Mouse (Mus musculus) forebrain, postnatal 0 days (tissue): ENCODE measurements at regions not wholly inside any gene's neighbourhood (a gene's known extent, or its start where the extent isn't known, plus 50 kb on each side); places are given as distances from the start of the nearest gene placed in this dataset.

Source experiments
- ATAC-seq: fragments of 200-750 bp; cut with Nextera tagmentation; 2 replicates; pipeline ENCODE4 v1.8.0; 2017; ENCODE audit warnings: mild to moderate bottlenecking, moderate library complexity
- DNase-seq: peaks from one replicate; pipeline ENCODE4 v3.0.0-alpha.2; 2015
- H3K27ac ChIP-seq: fragments of 300-500 bp; sonication (generic); 2 replicates; pipeline ENCODE4 v1.5.1; 2014; ENCODE audit warnings: low read depth, mild to moderate bottlenecking, antibody characterized with exemption, low read length, moderate library complexity, mixed read lengths
- H3K27me3 ChIP-seq: fragments of 300-500 bp; sonication (generic); 2 replicates; pipeline ENCODE4 v1.6.1; 2014; ENCODE audit warnings: mild to moderate bottlenecking, low read length, mixed read lengths; ENCODE audit not compliant: insufficient read depth
- H3K36me3 ChIP-seq: fragments of 300-500 bp; sonication (generic); 2 replicates; pipeline ENCODE4 v1.6.1; 2014; ENCODE audit warnings: mild to moderate bottlenecking, moderate library complexity; ENCODE audit not compliant: insufficient read depth
- H3K4me1 ChIP-seq: fragments of 300-500 bp; sonication (generic); 2 replicates; pipeline ENCODE4 v1.6.1; 2014; ENCODE audit warnings: antibody characterized with exemption; ENCODE audit not compliant: insufficient read depth
- H3K4me2 ChIP-seq: fragments of 300-500 bp; sonication (generic); 2 replicates; pipeline ENCODE4 v1.6.1; 2014; ENCODE audit warnings: low read depth, mild to moderate bottlenecking, moderate library complexity
- H3K4me3 ChIP-seq: fragments of 300-500 bp; sonication (generic); 2 replicates; pipeline ENCODE4 v1.5.1; 2014; ENCODE audit warnings: low read depth, low read length, mixed read lengths
- H3K9ac ChIP-seq: fragments of 300-500 bp; sonication (generic); 2 replicates; pipeline ENCODE4 v1.6.1; 2014; ENCODE audit warnings: mild to moderate bottlenecking
- H3K9me3 ChIP-seq: fragments of 300-500 bp; sonication (generic); 2 replicates; pipeline ENCODE4 v1.6.1; 2016; ENCODE audit warnings: low read length
- CTCF ChIP-seq: sonication (generic); IDR thresholded peaks from 2 replicates; pipeline ENCODE4 v1.5.1; 2016; ENCODE audit warnings: antibody characterized with exemption, control low read depth, low read depth
- WGBS: fragments of 180-500 bp; shearing (Covaris S2); extraction: QIAGEN DNeasy Blood & Tissue Kit; methylation state at CpG from one replicate; pipeline ENCODE4 v1.1.7; 2014; 5-methylcytosine and 5-hydroxymethylcytosine counted together

- no peaks in the 10 kb centered on the region; the same call in none of the 2 replicates for H3K27me3 ChIP-seq
- no peaks in the 10 kb centered on the region for H3K9me3 ChIP-seq
- 6% methylated on average over 8 of the region's 8 CpGs for WGBS
- H3K9ac ChIP-seq = no peak overlapping the region
- no peak overlapping the region for H3K4me3 ChIP-seq
- no peak overlapping the region for H3K4me2 ChIP-seq
- H3K36me3 ChIP-seq = no peaks in the 10 kb centered on the region
- no peaks in the 10 kb centered on the region for H3K4me1 ChIP-seq
- ATAC-seq (no peak), DNase-seq (no peak)
- no peak for TF ChIP-seq CTCF
- no peak overlapping the region for H3K27ac ChIP-seq
Observed at GRCm38 (mm10) chr11:63785281-63785886, 136.7 kb downstream of the Hs3st3b1 start.

GRCm38 (mm10) chr11:63785965-63786364 is 136.1 kb downstream of the Hs3st3b1 start:
- Histone ChIP-seq H3K27me3 (no peaks in the 10 kb centered on the region; the same call in none of the 2 replicates), H3K9me3 (no peaks in the 10 kb centered on the region), H3K4me2 (no peak overlapping the region), H3K4me1 (no peaks in the 10 kb centered on the region), H3K4me3 (no peak overlapping the region), H3K27ac (no peak overlapping the region), H3K9ac (no peak overlapping the region), H3K36me3 (no peaks in the 10 kb centered on the region)
- WGBS = 49% methylated on average over 4 of the region's 4 CpGs
- DNase-seq (no peak), ATAC-seq (no peak)
- no peak for TF ChIP-seq CTCF

- Histone ChIP-seq H3K4me3 (no peak overlapping the region), H3K27ac (no peak overlapping the region), H3K9me3 (no peaks in the 10 kb centered on the region), H3K4me1 (no peaks in the 10 kb centered on the region), H3K36me3 (no peaks in the 10 kb centered on the region), H3K27me3 (no peaks in the 10 kb centered on the region; the same call in 1 of the 2 replicates), H3K4me2 (no peak overlapping the region), H3K9ac (no peak overlapping the region)
- DNase-seq = no peak
- WGBS = 57% methylated on average over 8 of the region's 8 CpGs
- no peak for ATAC-seq
- no peak for TF ChIP-seq CTCF
Observed at GRCm38 (mm10) chr11:63789473-63790120, 132.5 kb downstream of the Hs3st3b1 start.

GRCm38 (mm10) chr11:63791004-63791862 is 130.9 kb downstream of the Hs3st3b1 start:
- Histone ChIP-seq H3K4me2 (no peak overlapping the region), H3K27me3 (no peaks in the 10 kb centered on the region; the same call in 1 of the 2 replicates), H3K4me3 (no peak overlapping the region), H3K27ac (no peak overlapping the region), H3K4me1 (no peaks in the 10 kb centered on the region), H3K9me3 (no peaks in the 10 kb centered on the region), H3K36me3 (no peaks in the 10 kb centered on the region), H3K9ac (no peak overlapping the region)
- TF ChIP-seq CTCF = no peak
- DNase-seq = no peak
- ATAC-seq = no peak
- WGBS = 29% methylated on average over 13 of the region's 13 CpGs

GRCm38 (mm10) chr11:63793732-63794503 is 128.2 kb downstream of the Hs3st3b1 start:
- H3K36me3 ChIP-seq = no peaks in the 10 kb centered on the region
- ATAC-seq = no peak
- TF ChIP-seq CTCF = no peak

GRCm38 (mm10) chr11:63812146-63812545 is 109.9 kb downstream of the Hs3st3b1 start:
- Histone ChIP-seq H3K4me2 (no peak overlapping the region), H3K4me3 (no peak overlapping the region), H3K27ac (no peak overlapping the region), H3K9me3 (no peaks in the 10 kb centered on the region), H3K27me3 (no peaks in the 10 kb centered on the region), H3K9ac (no peak overlapping the region), H3K4me1 (no peaks in the 10 kb centered on the region), H3K36me3 (no peaks in the 10 kb centered on the region)
- DNase-seq (no peak), ATAC-seq (no peak)
- TF ChIP-seq CTCF = no peak
- WGBS = 79% methylated on average over 5 of the region's 5 CpGs

More at GRCm38 (mm10) chr11:63793732-63794503, 128.2 kb downstream of the Hs3st3b1 start:
- no peak overlapping the region for H3K4me3 ChIP-seq
- no peak overlapping the region for H3K9ac ChIP-seq
- H3K4me2 ChIP-seq = no peak overlapping the region
- H3K9me3 ChIP-seq = no peaks in the 10 kb centered on the region
- WGBS = 80% methylated on average over 8 of the region's 8 CpGs
- no peak overlapping the region for H3K27ac ChIP-seq
- H3K4me1 ChIP-seq = no peaks in the 10 kb centered on the region
- DNase-seq = no peak
- no peaks in the 10 kb centered on the region; the same call in 1 of the 2 replicates for H3K27me3 ChIP-seq
